Mouse (Mus musculus): ENCODE measurements at regions not wholly inside any gene's neighbourhood (a gene's known extent, or its start where the extent isn't known, plus 50 kb on each side); places are given as distances from the start of the nearest gene placed in this dataset.

DNA sequence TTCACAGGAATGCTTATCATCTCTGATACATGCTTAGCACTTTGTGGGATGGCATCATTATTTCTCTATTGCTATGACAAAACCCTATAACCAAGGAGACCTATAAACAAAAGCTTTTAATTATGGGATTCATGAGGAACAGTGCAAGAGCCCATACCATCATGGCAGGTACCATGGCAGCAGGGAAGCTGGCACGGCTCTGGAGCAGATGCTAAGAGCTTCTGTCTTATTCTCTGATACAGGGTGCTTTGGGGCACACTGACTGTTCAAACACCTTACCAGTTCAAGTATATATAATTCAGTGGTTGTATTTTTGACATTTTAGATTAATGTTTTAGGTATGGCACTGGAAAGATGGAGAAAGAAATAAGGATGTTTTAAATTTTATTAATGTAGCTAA is 952.2 kb upstream of the Sel1l start:
- no peak for DNase-seq (ENCODE audit: low read depth, low spot score)
- TF ChIP-seq HCFC1 (IDR thresholded peaks at IDR 0.05; ENCODE audit: borderline replicate concordance, insufficient read depth, low read length) = no peak
- TF ChIP-seq CHD2 (IDR thresholded peaks at IDR 0.05; ENCODE audit: low read depth, low read length) = no peak
- in situ Hi-C loops (cut with MboI; ENCODE audit: low sequenced_read_pairs in 2 of 2, unreplicated experiment in 2 of 2) = no loop called here
- no peaks in the 10 kb centered on the region for H3K36me3 ChIP-seq (ENCODE audit: control insufficient read depth, insufficient read depth, low read length, poor library complexity, severe bottlenecking)
- no peak overlapping the region for H3K27ac ChIP-seq (ENCODE audit: insufficient read depth, low read depth, low read length, poor library complexity, severe bottlenecking)
- H3K9me3 ChIP-seq (ENCODE audit: control insufficient read depth, insufficient read depth, low read depth, low read length) = no peaks in the 10 kb centered on the region
- H3K9ac ChIP-seq (ENCODE audit: insufficient read depth, low read depth, low read length, poor library complexity, severe bottlenecking) = no peak overlapping the region
- H3K4me1 ChIP-seq (ENCODE audit: control insufficient read depth in 2 of 2, insufficient read depth in 2 of 2, low read length in 2 of 2, poor library complexity in 1 of 2) = no peaks in the 10 kb centered on the region
- H3K4me3 ChIP-seq (ENCODE audit: insufficient read depth in 1 of 2, low read depth in 1 of 2, low read length in 2 of 2, poor library complexity in 1 of 2, severe bottlenecking in 1 of 2) = no peak overlapping the region

DNA sequence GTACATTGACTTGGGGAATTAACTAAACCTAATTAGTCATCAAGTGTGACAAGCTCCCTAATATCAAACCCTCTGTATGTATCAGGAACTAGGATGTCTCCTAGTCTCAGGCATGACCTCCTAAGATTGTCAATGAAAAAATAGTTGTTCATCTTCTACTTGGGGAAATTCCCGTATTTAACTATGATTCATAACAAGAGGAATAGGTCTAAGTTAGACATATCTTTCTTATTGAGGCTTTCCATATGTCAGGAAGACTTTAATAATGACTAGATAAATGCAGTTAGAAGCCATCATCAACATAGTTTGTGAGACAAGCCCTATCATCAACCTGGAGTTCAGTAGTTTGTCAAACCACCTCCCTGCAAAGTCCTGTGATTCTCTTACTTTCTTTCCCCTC is 934.4 kb upstream of the Sel1l start:
- Histone ChIP-seq H3K4me1 (ENCODE audit: control insufficient read depth in 2 of 2, insufficient read depth in 2 of 2, low read length in 2 of 2, poor library complexity in 1 of 2) (no peaks in the 10 kb centered on the region), H3K4me3 (ENCODE audit: insufficient read depth in 1 of 2, low read depth in 1 of 2, low read length in 2 of 2, poor library complexity in 1 of 2, severe bottlenecking in 1 of 2) (no peak overlapping the region), H3K36me3 (ENCODE audit: control insufficient read depth, insufficient read depth, low read length, poor library complexity, severe bottlenecking) (no peaks in the 10 kb centered on the region), H3K27ac (ENCODE audit: insufficient read depth, low read depth, low read length, poor library complexity, severe bottlenecking) (no peak overlapping the region), H3K9ac (ENCODE audit: insufficient read depth, low read depth, low read length, poor library complexity, severe bottlenecking) (no peak overlapping the region), H3K9me3 (ENCODE audit: control insufficient read depth, insufficient read depth, low read depth, low read length) (no peaks in the 10 kb centered on the region)
- in situ Hi-C loops (cut with MboI; ENCODE audit: low sequenced_read_pairs in 2 of 2, unreplicated experiment in 2 of 2) = no loop called here
- TF ChIP-seq CHD2 (IDR thresholded peaks at IDR 0.05; ENCODE audit: low read depth, low read length) (no peak), MAFK (IDR thresholded peaks at IDR 0.05; ENCODE audit: insufficient read depth, low read depth, low read length) (no peak), HCFC1 (IDR thresholded peaks at IDR 0.05; ENCODE audit: borderline replicate concordance, insufficient read depth, low read length) (no peak), ZC3H11A (IDR thresholded peaks at IDR 0.05; ENCODE audit: borderline replicate concordance, low read depth, low read length) (no peak), ZNF384 (IDR thresholded peaks at IDR 0.05; ENCODE audit: low read depth, low read length) (no peak)
- DNase-seq (ENCODE audit: low read depth, low spot score) = no peak

DNA sequence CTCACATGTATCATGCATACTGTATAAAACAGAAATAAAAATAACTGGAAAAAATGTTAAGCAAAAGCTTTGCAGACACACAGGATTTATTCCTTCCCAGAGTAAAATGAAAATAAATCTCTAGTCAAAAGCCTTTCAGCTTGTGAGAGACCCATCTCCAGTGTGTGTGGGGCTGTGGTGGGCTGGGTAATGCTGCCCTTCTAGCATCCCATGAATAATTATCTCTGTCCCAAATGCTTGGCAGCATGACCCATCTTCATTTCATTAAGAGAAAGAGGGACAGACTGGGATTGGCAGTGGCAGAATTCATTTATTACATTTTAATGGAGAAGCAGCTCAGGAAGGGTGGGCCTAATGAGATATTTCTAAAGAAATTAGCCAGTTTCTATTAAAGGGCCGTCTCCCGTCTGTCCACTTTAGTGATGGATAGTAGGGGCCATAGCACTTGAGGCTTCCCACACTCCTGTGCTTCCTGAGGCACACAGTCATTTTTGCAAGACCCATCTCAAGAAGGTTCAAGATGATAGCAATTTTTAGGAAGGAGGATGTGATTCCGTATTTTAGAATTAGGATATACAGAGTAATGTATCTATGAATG is 930.8 kb upstream of the Sel1l start:
- Histone ChIP-seq H3K27ac (ENCODE audit: insufficient read depth, low read depth, low read length, poor library complexity, severe bottlenecking) (no peak overlapping the region), H3K9me3 (ENCODE audit: control insufficient read depth, insufficient read depth, low read depth, low read length) (no peaks in the 10 kb centered on the region), H3K4me3 (ENCODE audit: insufficient read depth in 1 of 2, low read depth in 1 of 2, low read length in 2 of 2, poor library complexity in 1 of 2, severe bottlenecking in 1 of 2) (no peak overlapping the region), H3K36me3 (ENCODE audit: control insufficient read depth, insufficient read depth, low read length, poor library complexity, severe bottlenecking) (no peaks in the 10 kb centered on the region), H3K9ac (ENCODE audit: insufficient read depth, low read depth, low read length, poor library complexity, severe bottlenecking) (no peak overlapping the region), H3K4me1 (ENCODE audit: control insufficient read depth in 2 of 2, insufficient read depth in 2 of 2, low read length in 2 of 2, poor library complexity in 1 of 2) (no peaks in the 10 kb centered on the region)
- in situ Hi-C loops (cut with MboI; ENCODE audit: low sequenced_read_pairs in 2 of 2, unreplicated experiment in 2 of 2) = no loop called here
- DNase-seq (ENCODE audit: low read depth, low spot score) = no peak
- no peak for TF ChIP-seq ZNF384 (IDR thresholded peaks at IDR 0.05; ENCODE audit: low read depth, low read length)
- TF ChIP-seq MAFK (IDR thresholded peaks at IDR 0.05; ENCODE audit: insufficient read depth, low read depth, low read length) = no peak
- no peak for TF ChIP-seq CHD2 (IDR thresholded peaks at IDR 0.05; ENCODE audit: low read depth, low read length)
- no peak for TF ChIP-seq ZC3H11A (IDR thresholded peaks at IDR 0.05; ENCODE audit: borderline replicate concordance, low read depth, low read length)
- TF ChIP-seq HCFC1 (IDR thresholded peaks at IDR 0.05; ENCODE audit: borderline replicate concordance, insufficient read depth, low read length) = no peak

DNA sequence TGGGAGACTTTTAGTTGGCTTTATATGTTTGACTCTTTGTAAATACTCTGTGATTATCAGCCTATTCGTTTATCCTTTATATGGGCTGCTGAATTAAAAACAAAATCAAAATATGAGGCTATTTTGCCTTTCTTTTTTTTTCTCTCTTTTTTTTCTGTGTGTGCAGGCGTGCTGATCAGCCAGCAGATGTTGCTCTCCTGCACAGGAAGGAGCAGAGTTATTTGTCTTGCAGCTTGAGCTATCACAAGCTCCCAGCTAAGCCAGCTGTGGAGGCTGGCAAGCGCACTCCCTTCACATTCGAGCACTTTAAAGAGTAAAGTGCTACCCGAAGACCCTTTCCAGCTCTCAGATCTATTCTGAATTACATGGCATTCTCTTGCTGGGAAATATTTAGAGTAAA is 926.7 kb upstream of the Sel1l start:
- no peak for TF ChIP-seq ZC3H11A (IDR thresholded peaks at IDR 0.05; ENCODE audit: borderline replicate concordance, low read depth, low read length)
- no peak for TF ChIP-seq CHD2 (IDR thresholded peaks at IDR 0.05; ENCODE audit: low read depth, low read length)
- no peak for TF ChIP-seq ZNF384 (IDR thresholded peaks at IDR 0.05; ENCODE audit: low read depth, low read length)
- no peak for TF ChIP-seq MAFK (IDR thresholded peaks at IDR 0.05; ENCODE audit: insufficient read depth, low read depth, low read length)
- TF ChIP-seq HCFC1 (IDR thresholded peaks at IDR 0.05; ENCODE audit: borderline replicate concordance, insufficient read depth, low read length) = no peak
- Histone ChIP-seq H3K4me1 (ENCODE audit: control insufficient read depth in 2 of 2, insufficient read depth in 2 of 2, low read length in 2 of 2, poor library complexity in 1 of 2) (no peaks in the 10 kb centered on the region), H3K9me3 (ENCODE audit: control insufficient read depth, insufficient read depth, low read depth, low read length) (no peaks in the 10 kb centered on the region), H3K27ac (ENCODE audit: insufficient read depth, low read depth, low read length, poor library complexity, severe bottlenecking) (no peak overlapping the region), H3K36me3 (ENCODE audit: control insufficient read depth, insufficient read depth, low read length, poor library complexity, severe bottlenecking) (no peaks in the 10 kb centered on the region), H3K4me3 (ENCODE audit: insufficient read depth in 1 of 2, low read depth in 1 of 2, low read length in 2 of 2, poor library complexity in 1 of 2, severe bottlenecking in 1 of 2) (no peak overlapping the region), H3K9ac (ENCODE audit: insufficient read depth, low read depth, low read length, poor library complexity, severe bottlenecking) (no peak overlapping the region)
- in situ Hi-C loops (cut with MboI; ENCODE audit: low sequenced_read_pairs in 2 of 2, unreplicated experiment in 2 of 2) = no loop called here
- DNase-seq (ENCODE audit: low read depth, low spot score) = no peak

DNA sequence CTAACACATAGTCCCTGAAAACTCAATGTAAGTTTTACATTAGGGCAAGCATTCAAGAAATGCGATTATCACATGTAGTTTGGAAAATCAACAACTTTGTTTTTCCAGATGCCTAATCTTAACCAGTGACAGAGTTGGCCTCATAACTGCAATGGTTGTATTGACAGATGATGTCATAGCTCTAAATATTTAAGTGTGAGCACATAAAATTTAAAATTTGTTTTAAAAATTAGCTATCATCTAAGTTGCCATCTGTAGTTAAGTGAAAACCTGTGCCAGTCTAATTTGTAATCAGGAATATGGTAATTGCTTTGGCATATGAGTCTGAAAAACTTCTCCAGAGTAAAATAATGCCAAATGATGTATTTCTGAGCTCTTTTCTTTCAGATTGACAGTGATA is 899.6 kb upstream of the Sel1l start:
- Histone ChIP-seq H3K9me3 (ENCODE audit: control insufficient read depth, insufficient read depth, low read depth, low read length) (no peaks in the 10 kb centered on the region), H3K36me3 (ENCODE audit: control insufficient read depth, insufficient read depth, low read length, poor library complexity, severe bottlenecking) (no peaks in the 10 kb centered on the region), H3K9ac (ENCODE audit: insufficient read depth, low read depth, low read length, poor library complexity, severe bottlenecking) (no peak overlapping the region), H3K27ac (ENCODE audit: insufficient read depth, low read depth, low read length, poor library complexity, severe bottlenecking) (no peak overlapping the region), H3K4me3 (ENCODE audit: insufficient read depth in 1 of 2, low read depth in 1 of 2, low read length in 2 of 2, poor library complexity in 1 of 2, severe bottlenecking in 1 of 2) (no peak overlapping the region), H3K4me1 (ENCODE audit: control insufficient read depth in 2 of 2, insufficient read depth in 2 of 2, low read length in 2 of 2, poor library complexity in 1 of 2) (no peaks in the 10 kb centered on the region)
- TF ChIP-seq ZC3H11A (IDR thresholded peaks at IDR 0.05; ENCODE audit: borderline replicate concordance, low read depth, low read length) (no peak), MAFK (IDR thresholded peaks at IDR 0.05; ENCODE audit: insufficient read depth, low read depth, low read length) (no peak), HCFC1 (IDR thresholded peaks at IDR 0.05; ENCODE audit: borderline replicate concordance, insufficient read depth, low read length) (no peak), CHD2 (IDR thresholded peaks at IDR 0.05; ENCODE audit: low read depth, low read length) (no peak), ZNF384 (IDR thresholded peaks at IDR 0.05; ENCODE audit: low read depth, low read length) (no peak)
- in situ Hi-C loops (cut with MboI; ENCODE audit: low sequenced_read_pairs in 2 of 2, unreplicated experiment in 2 of 2) = no loop called here
- DNase-seq (ENCODE audit: low read depth, low spot score) = no peak

All from ES-E14 (cell line).